Mouse (Mus musculus): ENCODE results near the gene Jpt1. TPM values are rescaled to one million over a fixed set of nuclear protein-coding genes. Genes with fewer than 3 reads are reported as not detected.

Jpt1 gene
- polyA plus RNA-seq, 1 experiment from 2014 or later: 959 TPM

DNA sequence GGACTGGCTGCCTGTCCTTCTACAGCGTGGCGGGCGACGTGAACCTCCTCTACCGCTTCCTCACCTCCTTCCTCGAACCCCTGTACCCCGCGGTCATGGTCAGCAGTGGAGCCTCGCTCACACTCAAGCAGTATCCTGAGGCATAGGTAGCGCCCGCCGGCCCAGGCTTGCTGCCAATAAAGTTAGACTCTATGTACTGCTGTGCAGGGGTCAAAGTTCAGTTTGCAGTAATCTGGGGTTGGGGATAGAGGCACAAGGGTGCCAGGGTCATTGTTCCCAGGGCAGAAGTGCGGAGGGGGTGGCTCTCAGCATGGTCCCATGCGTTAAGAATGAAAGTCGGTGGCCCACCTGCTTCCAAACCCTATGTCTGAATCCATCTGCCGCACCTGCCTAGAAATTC, 66.1 kb downstream of the Jpt1 start:
- no peaks in the 10 kb centered on the region for H3K9me3 ChIP-seq (replicated peaks)
- no peaks in the 10 kb centered on the region for H3K36me3 ChIP-seq
- H3K9ac ChIP-seq: no peak overlapping the region
- ATAC-seq (ENCODE audit: low FRiP score): no peak
- H3K4me2 ChIP-seq (replicated peaks): no peak overlapping the region
- 0 out of 2 replicates have a peak, but pooled peaks cover 3% of the 10 kb centered on the region for H3K27me3 ChIP-seq
- no peaks in the 10 kb centered on the region for H3K4me1 ChIP-seq
- WGBS: 82% methylated on average over 16 of the region's 16 CpGs
- H3K4me3 ChIP-seq: no peak overlapping the region
- no peak overlapping the region for H3K27ac ChIP-seq

Small RNAs within 50 kb of the gene (microRNA-seq; reads per million reads assigned to microRNA genes)
- gene Mir3968: not detected

Other genes with a start within 250 kb of the Jpt1 start
- 0.21 and 0.57 TPM in 2 replicates for gene Grin2c, start 247.1 kb downstream of the Jpt1 start, polyA plus RNA-seq (2016; fragmentation: Nextera tagmentation; extraction: Ambion mirVana)
- gene Fdxr, start 237.3 kb downstream of the Jpt1 start, polyA plus RNA-seq (2016; fragmentation: Nextera tagmentation; extraction: Ambion mirVana): 15.4 and 18.0 TPM in 2 replicates
- 0.13 and 0.25 TPM in 2 replicates for gene Fads6, start 216.7 kb downstream of the Jpt1 start, polyA plus RNA-seq (2016; fragmentation: Nextera tagmentation; extraction: Ambion mirVana)
- gene Otop2, start 207.2 kb downstream of the Jpt1 start, polyA plus RNA-seq (2016; fragmentation: Nextera tagmentation; extraction: Ambion mirVana): not detected in 2 replicates
- not detected in 2 replicates for gene Ush1g, start 192.3 kb downstream of the Jpt1 start, polyA plus RNA-seq (2016; fragmentation: Nextera tagmentation; extraction: Ambion mirVana)
- 0.13 and 0.17 TPM in 2 replicates for gene Otop3, start 179.7 kb downstream of the Jpt1 start, polyA plus RNA-seq (2016; fragmentation: Nextera tagmentation; extraction: Ambion mirVana)
- gene Hid1, start 146.6 kb downstream of the Jpt1 start, polyA plus RNA-seq (2016; fragmentation: Nextera tagmentation; extraction: Ambion mirVana): 26.5 and 28.0 TPM in 2 replicates
- gene Cdr2l, start 132.5 kb downstream of the Jpt1 start, polyA plus RNA-seq (2016; fragmentation: Nextera tagmentation; extraction: Ambion mirVana): 27.6 and 28.8 TPM in 2 replicates
- gene Mrpl58, start 110.6 kb downstream of the Jpt1 start, polyA plus RNA-seq (2016; fragmentation: Nextera tagmentation; extraction: Ambion mirVana): 180 and 190 TPM in 2 replicates
- 810 and 835 TPM in 2 replicates for gene Atp5h, start 94.4 kb downstream of the Jpt1 start, polyA plus RNA-seq (2016; fragmentation: Nextera tagmentation; extraction: Ambion mirVana)
- gene Kctd2, start 94.3 kb downstream of the Jpt1 start, polyA plus RNA-seq (2016; fragmentation: Nextera tagmentation; extraction: Ambion mirVana): 30.0 and 33.0 TPM in 2 replicates
- gene Trim80, start 73.8 kb downstream of the Jpt1 start, polyA plus RNA-seq (2016; fragmentation: Nextera tagmentation; extraction: Ambion mirVana): 0.20 TPM in 1 of 2 replicates, not detected in the other
- not detected in 2 replicates for gene Slc16a5, start 51.9 kb downstream of the Jpt1 start, polyA plus RNA-seq (2016; fragmentation: Nextera tagmentation; extraction: Ambion mirVana)
- 10.2 and 15.2 TPM in 2 replicates for gene Armc7, start 38.7 kb downstream of the Jpt1 start, polyA plus RNA-seq (2016; fragmentation: Nextera tagmentation; extraction: Ambion mirVana)
- 81.5 and 86.5 TPM in 2 replicates for gene Nt5c, start 22.5 kb downstream of the Jpt1 start, polyA plus RNA-seq (2016; fragmentation: Nextera tagmentation; extraction: Ambion mirVana)
- 1,185 and 1,202 TPM in 2 replicates for gene Sumo2, start 21.9 kb upstream of the Jpt1 start, polyA plus RNA-seq (2016; fragmentation: Nextera tagmentation; extraction: Ambion mirVana)
- gene Nup85, start 50.0 kb upstream of the Jpt1 start, polyA plus RNA-seq (2016; fragmentation: Nextera tagmentation; extraction: Ambion mirVana): 139 and 144 TPM in 2 replicates
- gene Mrps7, start 89.5 kb upstream of the Jpt1 start, polyA plus RNA-seq (2016; fragmentation: Nextera tagmentation; extraction: Ambion mirVana): 86.0 and 86.6 TPM in 2 replicates
- gene Gga3, start 89.7 kb upstream of the Jpt1 start, polyA plus RNA-seq (2016; fragmentation: Nextera tagmentation; extraction: Ambion mirVana): 30.3 and 33.7 TPM in 2 replicates
- gene Mif4gd, start 98.6 kb upstream of the Jpt1 start, polyA plus RNA-seq (2016; fragmentation: Nextera tagmentation; extraction: Ambion mirVana): 12.0 and 12.4 TPM in 2 replicates
- gene Slc25a19, start 113.9 kb upstream of the Jpt1 start, polyA plus RNA-seq (2016; fragmentation: Nextera tagmentation; extraction: Ambion mirVana): 24.7 and 26.5 TPM in 2 replicates
- gene Grb2, start 194.2 kb upstream of the Jpt1 start, polyA plus RNA-seq (2016; fragmentation: Nextera tagmentation; extraction: Ambion mirVana): 151 and 164 TPM in 2 replicates